Mouse (Mus musculus) kidney, adult 18-20 months (tissue): ENCODE results near the gene Trim2.

Source experiments
- DNase-seq: peaks from one replicate; pipeline ENCODE4 v3.0.0; 2021

Gene Trim2

GRCm38 (mm10) chr3:84219166-84219710 is 87.4 kb downstream of the Trim2 start:
- DNase-seq, result no peak

- no peak for DNase-seq
Measured at GRCm38 (mm10) chr3:84218498-84218897, 88.2 kb downstream of the Trim2 start.

GRCm38 (mm10) chr3:84217961-84218351 is 88.7 kb downstream of the Trim2 start:
- DNase-seq, result no peak

GRCm38 (mm10) chr3:84217118-84217960 is 89.3 kb downstream of the Trim2 start:
- no peak for DNase-seq

- DNase-seq, result no peak
Measured at GRCm38 (mm10) chr3:84215743-84216360, 90.8 kb downstream of the Trim2 start.

- DNase-seq, result peak; percentile 65
Measured at GRCm38 (mm10) chr3:84215253-84215652, 91.4 kb downstream of the Trim2 start.

GRCm38 (mm10) chr3:84214501-84214900 is 92.2 kb downstream of the Trim2 start:
- peak; percentile 83 for DNase-seq

GRCm38 (mm10) chr3:84211340-84211875 is 95.3 kb downstream of the Trim2 start:
- no peak for DNase-seq

- no peak for DNase-seq
Measured at GRCm38 (mm10) chr3:84208917-84209513, 97.7 kb downstream of the Trim2 start.

- DNase-seq, result no peak
Measured at GRCm38 (mm10) chr3:84208475-84208874, 98.2 kb downstream of the Trim2 start.

GRCm38 (mm10) chr3:84207366-84207765 is 99.3 kb downstream of the Trim2 start:
- DNase-seq, result no peak

- no peak for DNase-seq
Measured at GRCm38 (mm10) chr3:84206106-84206505, 100.6 kb downstream of the Trim2 start.

- no peak for DNase-seq
Measured at GRCm38 (mm10) chr3:84205650-84206049, 101.0 kb downstream of the Trim2 start.

- DNase-seq, result no peak
Measured at GRCm38 (mm10) chr3:84204640-84205039, 102.0 kb downstream of the Trim2 start.

GRCm38 (mm10) chr3:84200559-84201420 is 105.9 kb downstream of the Trim2 start:
- DNase-seq, result no peak

- no peak for DNase-seq
Measured at GRCm38 (mm10) chr3:84199516-84199915, 107.2 kb downstream of the Trim2 start.

- DNase-seq, result no peak
Measured at GRCm38 (mm10) chr3:84198229-84198628, 108.4 kb downstream of the Trim2 start.

- no peak for DNase-seq
Measured at GRCm38 (mm10) chr3:84193881-84194280, 112.8 kb downstream of the Trim2 start.

GRCm38 (mm10) chr3:84191141-84191881 is 115.4 kb downstream of the Trim2 start:
- DNase-seq, result no peak

GRCm38 (mm10) chr3:84190513-84191061 is 116.1 kb downstream of the Trim2 start:
- no peak for DNase-seq

- DNase-seq, result no peak
Measured at GRCm38 (mm10) chr3:84189629-84190173, 117.0 kb downstream of the Trim2 start.
